Mouse (Mus musculus) spleen, adult 18-20 months (tissue): ENCODE measurements around the gene Usf1.
A peak's percentile ranks its signal among the peaks of the same experiment; 100 is the strongest.

Source experiments
- DNase-seq, 2 experiments: peaks; one replicate each; pipeline ENCODE4 v3.0.0; 2022; ENCODE audit warnings: mixed read lengths in 2 of 2

The Usf1 gene

DNA sequence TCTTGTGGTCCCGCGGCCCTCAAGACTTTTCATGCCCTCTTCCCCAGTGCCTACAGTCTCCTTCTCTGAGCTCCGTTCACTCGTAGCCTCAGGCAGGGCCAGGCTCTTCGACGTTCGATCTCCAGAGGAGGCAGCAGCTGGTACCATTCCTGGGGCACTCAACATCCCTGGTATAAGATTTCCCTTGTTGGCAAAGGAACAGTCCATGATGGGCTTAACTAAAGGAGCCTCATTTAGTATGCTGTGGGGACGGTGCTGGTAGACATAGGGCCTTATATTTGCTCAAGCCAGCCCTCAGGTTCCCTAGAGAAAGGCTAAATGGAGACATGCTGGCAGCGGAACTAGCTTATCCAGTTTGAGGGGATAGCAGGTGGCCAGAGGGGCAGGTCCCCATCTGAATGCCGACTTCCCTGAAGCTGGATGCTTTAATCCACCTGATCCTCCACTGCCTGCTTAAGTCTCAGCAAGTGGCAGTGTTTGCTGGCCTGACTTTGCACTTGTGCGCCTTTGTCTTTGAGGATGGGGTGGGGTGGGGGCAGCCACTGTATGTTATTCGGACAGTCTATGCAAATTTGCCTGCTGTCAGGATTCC lies 8.3 kb downstream of the Usf1 start:
- no peak for DNase-seq

DNA sequence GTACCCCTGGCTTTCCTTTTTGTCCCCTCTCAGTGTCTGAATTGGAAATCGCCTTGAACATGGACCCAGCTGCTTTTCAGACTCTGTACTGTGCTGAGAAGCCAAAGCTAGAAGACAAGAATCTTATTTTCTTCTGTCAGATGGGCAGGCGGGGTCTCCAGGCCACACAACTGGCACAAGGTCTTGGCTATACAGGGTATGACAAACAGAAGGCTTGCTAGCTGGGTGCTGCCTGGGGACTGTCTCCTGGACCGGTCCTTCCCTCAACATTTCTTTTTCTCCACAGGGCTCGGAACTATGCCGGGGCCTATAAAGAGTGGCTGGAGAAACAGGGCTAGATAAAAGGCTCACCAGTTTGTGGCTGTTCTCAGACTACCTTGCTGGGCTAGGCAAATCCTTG lies 8.8 kb downstream of the Usf1 start:
- no peak for DNase-seq

DNA sequence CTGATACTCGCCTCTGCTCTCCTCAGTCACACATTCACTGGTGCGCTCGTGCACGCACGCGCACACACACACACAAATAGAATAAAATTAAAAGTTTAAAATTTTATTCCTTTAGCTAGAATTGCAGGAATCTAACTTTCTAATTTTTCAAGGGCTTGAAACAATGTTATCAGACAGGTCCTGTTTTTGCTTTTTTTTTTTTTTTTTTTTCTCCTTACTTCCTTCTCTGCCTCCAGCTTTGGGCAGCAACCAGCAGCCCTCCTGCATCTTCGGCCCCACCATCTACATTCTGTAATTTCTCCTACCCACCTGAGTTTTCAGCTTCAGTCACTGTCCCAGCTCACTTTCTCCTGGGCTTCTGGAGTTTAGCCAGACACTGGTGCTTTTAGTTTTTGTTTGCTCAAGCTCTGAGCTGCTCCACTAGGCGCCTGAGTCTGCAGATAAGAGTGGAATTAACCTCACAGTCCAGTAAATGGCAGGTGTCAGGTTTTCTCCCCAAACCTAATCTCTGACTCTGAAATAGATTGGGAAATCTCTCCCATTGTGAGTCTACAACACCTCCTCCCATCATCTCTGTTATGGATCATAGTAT lies 11.5 kb downstream of the Usf1 start:
- no peak for DNase-seq

DNA sequence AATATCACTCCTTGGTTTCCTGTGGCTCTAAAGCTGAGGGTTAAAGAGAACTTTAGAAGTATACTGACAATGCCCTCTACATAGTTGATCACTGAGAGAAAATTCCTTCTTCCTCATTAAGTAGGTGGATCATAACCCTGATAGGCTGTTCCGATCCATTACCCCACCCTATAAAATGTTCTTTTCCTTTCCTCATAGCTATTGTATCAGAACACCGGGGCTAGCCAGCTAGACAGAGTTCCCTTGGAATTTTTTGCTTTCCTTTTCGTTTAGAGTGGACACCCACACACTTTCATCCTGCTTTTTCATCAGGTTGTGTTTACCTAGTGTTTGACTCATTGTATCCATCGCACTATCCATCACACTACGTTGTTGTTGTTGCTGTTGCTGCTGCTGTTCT lies 13.5 kb downstream of the Usf1 start:
- no peak for DNase-seq

DNA sequence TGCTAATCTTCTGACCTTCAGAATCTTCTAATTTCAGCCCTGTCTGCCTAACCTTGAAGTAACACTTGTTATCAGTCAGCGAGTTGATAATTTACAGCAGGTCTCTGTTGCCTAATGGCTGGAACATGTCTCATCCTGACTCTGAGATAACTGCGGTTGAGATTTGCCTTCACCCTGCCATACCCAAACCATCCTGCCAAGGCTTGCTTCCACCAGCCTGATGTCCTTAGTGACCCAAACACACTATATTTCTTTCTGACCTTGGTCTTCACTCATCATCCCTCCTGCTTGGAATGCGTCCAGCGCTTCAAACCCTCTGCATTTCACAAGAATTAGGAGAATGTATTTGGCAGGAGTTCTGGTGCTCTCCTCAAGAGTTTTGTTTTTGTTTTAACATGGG lies 14.0 kb downstream of the Usf1 start:
- no peak for DNase-seq

DNA sequence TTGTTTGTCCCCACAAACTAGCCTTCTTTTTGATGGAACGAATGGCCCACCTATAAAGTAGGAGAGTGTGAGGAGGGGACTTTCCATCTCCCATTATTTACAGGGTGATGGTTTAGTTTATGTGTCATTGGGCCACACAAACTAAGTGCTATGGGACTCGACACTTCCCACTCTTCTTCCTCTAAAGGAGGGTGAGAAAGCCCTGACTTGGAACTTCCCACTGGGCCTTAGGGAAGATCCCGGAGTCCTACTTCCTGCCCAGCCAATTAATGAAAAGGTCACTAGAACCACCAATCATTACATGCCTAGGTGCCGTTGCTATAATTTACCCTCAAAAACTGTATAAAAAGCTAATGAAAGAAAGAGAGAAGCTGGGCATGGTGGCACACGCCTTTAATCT lies 21.0 kb downstream of the Usf1 start:
- DNase-seq, result no peak

DNA sequence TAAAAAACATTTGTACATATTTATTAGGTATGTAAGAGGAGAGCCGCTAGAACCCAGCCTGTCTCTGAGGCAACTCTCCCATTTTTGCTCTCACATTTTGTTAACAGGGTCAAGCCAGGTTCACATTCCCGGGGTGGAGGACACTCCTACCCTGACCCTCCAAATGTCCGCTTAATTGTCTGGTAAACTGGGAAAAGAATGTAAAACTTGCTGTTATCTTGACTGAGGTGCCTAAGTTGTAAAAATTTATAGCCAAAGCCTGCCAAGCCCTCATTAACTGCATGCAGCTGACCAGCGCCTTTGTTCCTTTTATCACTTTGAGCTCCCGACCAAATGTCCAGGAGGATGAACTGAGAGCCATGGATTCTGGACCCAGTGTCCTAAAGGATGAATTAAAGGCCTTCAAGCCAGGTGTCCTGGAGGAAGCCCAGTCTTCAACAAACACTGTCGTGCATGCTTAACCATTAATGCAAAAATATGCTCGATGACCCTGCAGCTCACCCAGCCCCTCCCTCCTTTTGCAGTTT lies 24.2 kb downstream of the Usf1 start:
- DNase-seq, result no peak

DNA sequence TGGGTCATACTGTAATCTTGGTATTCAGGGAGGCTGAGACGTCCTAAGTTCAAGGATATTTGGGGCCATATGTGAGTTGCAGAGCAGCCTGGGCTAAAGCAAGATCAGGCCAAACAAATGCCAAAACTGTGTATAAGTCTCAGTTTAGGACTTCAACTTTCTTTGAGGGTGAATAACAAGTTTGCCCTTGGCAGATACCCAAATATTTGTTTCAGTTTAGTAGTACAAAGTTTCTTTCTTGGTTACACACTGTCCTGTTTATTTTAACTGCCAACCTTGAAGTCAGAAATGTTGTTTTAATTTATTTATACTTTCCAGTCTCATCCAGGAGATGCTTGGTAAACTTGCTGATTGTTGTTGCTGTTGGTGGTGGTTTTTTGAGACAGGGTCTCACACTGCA lies 24.9 kb downstream of the Usf1 start:
- no peak for DNase-seq

DNA sequence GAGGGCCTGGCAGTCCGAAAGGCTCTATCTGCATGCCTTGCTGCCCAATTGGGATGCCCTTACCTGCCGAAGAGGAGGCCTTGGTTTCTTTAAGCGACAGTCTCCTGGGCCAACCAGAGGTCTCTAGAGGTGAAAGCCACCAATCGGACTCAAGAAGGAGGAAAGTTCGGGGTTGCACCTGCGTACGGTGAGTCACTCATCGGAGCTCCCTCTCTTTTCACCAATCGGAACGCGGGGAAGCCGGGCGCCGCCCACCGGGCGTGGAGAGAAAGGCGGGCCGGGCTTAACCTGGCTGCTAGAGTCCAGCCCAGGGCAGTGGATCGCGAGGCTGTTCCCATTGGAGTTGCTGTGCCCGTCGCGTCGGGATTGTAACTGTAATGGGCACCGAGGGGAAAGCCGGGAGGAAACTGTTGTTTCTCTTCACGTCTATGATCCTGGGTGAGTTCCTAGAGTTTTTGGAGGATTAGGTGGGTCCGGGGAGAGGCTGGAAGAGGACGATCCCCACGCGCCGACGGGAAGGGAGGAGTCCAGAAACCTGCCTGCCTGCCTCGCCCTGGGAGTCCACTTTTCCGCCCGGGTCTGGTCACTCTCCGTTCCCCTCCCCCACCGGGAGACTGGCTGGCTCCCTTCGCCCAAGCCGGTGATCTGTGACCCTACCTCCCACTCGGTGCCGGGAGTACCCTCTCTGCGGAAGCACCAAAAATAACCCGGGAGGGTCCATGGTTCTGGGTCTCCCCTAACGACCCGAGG lies 26.3 kb downstream of the Usf1 start, which contains the start of gene F11r:
TSS of gene F11r (plus strand) at position 272 of the 750 bp plus-strand sequence.
- peak; percentile 60 to 78 for DNase-seq

DNA sequence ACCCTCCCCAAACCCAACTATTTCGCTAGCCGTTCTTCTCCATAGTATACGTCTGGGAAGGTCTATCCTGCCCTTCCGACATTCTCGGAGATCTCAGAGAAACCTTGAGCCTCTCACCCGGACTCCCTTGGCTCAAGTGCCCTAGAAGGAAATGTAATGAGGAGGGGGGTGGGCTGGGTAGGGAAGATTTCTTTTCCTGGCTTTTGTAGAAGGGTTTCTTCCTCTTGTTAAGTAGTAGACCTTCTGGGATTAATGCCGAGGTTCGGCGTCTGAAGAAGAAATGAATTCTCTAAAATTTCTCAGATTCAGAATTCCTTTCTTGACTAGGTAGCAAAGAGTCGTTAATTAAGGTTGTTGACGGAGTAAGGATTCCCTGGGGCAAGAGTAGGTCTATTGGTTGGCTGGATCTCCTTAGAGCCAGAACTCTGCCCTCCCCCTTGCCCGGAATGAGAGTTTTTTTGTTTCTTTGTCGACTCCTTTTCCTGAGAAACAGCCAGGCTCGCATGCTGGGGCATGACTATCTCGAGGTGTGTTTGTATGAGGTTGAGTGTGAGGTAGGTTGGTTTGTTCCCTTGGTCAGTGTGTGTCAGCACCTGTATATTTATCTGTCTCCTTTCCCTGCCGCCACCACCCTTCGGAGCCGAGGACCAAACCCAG lies 27.0 kb downstream of the Usf1 start:
- DNase-seq, result no peak

DNA sequence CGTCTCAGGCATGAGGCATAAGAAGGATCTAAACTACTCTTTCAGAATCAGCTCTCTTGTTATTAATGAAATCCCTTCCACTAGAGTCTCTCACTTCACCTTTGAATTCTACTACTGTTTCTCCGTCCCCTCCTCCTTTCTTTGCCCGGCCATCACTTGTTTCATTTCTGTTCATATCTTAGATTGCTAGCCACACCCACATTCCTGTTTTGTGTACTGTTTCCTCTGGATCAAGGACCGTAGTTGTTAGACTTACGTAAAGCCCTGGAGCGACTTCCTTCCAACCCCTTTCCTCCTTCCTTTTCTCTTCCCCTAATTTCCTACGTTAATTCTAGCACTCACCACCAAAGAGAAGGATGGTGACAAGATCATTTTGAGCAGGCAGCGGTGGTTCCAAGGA lies 28.0 kb downstream of the Usf1 start:
- DNase-seq, result no peak

DNA sequence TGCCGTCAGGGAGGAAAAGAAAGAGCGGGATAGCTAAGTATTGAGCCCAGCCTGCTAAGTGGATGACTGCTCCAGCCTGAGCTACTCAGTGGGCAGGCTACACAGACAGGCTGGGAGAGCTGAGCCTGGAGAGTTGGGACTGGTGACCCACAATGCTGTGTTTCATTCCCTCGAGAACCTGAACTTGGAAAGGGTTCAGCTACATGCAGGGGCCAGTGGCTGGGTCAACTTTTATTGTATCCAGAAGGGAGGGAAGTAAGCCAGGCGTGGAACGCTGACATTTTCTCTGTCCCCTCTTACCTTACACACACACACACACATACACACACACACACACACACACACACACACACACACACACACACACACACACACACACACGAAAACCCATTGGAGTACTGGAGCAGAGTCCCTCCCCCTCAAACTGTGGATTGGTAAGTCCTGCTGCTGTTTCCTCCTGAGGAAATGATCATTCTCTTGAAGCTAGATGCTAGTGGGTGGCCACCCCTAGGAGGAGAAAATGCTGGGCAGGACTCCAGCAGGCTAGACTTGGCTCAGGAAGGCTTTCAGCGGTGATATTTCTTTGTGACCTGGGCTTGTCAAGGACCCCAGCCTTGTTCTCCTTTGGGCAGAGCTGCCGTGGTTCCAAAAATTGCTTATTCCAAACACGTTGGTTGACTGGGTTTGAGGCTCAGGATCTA lies 29.1 kb downstream of the Usf1 start:
- no peak for DNase-seq

DNA sequence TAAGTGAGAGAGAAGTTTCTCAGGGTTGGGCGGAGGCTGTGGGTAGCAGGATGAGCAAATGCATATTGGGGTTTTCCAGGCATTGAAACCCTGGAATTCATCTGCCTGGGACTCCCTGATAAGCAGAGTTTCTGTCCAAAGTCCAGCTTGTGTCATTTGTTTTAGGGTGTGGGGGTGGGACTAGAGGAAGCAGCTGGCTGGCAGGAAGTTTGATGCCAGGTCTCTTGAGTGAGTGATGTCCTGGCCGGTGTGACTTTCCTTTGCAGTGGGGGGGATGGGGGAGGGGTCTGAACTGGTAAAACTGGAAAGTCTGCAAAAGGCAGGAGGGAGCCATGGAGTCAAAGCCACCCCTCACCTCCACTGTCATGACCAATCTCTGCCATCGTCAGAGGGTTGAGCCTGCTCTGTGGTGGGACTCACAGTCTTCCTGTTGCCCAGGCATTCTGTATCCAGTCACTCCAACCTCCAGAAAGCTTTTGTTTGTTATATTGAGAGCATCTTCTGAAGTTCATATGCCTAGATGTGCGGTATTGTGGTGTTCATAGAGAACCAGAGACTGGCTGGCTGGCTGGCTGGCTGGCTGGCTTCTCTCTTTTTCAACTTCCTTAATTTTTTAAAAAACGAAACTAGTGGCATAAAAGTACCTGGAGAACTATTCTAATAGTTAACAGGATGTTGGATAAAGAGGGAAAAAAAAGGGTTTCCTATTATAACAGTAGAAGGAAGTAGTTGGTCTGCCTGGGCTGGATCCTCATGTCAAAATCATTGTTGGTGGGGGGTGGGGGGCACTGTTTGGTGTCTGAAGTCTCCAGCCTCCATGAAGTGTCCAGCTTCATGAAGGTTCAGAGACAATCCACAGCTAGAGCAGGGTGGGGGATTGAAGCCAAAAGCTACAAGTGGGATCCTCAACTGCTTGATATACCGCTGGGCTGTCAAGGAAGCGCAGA lies 30.6 kb downstream of the Usf1 start:
- no peak for DNase-seq

DNA sequence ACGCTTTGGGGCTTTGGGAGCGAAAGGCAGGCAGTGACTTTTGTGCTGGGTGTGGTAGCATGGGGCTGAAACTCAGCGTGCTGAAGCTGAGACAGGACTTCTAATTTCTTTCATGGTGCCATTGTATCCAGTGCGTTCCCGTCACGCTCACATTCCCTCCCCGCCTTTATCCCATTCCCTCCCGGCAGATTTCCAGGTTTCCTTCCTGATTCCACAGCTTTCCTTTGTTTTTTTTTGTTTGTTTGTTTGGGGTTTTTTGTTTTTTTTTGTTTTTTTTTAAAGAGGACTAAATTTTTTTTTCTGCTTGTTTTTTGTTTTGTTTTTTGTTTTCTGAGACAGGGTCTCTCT lies 31.3 kb downstream of the Usf1 start:
- no peak for DNase-seq

DNA sequence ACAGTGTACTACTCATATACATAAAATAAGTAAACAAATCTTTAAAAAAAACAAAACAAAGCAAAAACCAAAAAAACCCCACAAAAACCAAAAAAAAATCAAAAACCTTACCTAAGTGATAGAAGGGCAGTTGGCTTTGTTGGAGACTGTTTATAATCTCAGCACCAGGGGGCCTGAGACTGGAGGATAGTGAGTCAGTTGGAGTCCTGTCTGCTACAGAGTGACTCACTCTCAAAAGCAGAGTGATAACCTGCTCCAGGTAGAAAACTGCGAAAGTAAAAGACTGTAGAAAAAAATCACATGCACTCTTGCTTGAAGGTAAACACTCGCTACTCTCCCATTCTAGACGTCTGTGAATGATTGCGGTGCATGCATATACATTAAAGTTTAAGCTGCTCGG lies 33.9 kb downstream of the Usf1 start:
- DNase-seq, result no peak

DNA sequence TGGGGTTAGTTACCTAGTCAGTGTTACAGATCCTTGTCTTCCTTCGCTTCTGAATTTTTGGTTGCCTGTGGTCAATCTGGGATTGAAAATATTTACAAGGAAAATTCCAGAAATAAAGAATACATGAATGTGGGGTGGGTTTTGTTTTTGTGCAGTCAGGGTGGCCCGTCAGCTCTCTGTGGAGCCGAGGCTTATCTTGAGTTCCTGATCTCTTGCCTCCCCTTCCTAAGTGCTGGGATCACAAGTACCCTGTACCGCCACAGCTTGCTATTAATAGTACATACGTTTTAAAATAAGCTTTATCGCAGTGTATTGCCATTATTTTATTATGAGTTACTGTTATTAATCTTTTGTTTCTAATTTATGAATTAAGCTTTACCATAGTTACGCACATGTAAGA lies 35.7 kb downstream of the Usf1 start:
- DNase-seq, result no peak

DNA sequence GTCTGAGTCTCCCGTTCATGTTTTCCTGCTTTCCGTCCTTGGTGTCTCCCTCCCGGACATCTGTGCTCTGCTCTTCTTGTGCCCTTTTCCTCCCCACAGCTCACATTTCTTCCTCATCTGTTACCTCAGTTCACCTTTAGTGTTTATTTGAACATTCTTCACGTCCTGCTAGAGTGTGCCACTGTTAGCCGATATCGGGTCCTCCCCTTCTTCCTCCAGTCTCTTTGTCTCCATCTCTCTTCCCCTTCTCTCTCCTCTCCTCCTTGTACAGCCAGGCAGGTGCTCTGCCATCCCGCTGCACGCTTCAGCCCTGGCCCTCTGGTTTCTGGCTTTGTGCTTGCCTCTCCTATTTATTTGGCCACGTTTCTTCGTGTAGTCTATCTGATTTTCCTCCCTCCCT lies 36.6 kb downstream of the Usf1 start:
- DNase-seq, result no peak

DNA sequence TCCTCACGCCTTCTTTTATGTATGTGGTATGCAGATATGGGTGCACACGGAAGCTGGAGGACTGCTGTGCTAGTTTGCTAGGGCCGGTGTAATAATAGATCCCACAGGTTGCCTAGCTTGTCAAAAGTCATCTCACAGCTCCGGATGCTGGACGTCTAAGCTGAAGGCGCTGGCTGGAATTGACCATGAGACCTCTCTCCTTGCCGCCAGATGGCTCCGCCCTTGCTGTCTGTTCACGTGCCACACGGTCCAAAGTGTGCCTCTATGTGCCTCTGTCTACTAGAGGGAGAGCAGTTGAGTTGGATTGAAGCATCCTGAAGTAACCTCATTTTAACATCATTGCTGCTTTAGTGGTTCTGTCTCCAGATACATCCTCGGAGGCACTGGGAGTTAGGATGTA lies 38.9 kb downstream of the Usf1 start:
- DNase-seq, result no peak

DNA sequence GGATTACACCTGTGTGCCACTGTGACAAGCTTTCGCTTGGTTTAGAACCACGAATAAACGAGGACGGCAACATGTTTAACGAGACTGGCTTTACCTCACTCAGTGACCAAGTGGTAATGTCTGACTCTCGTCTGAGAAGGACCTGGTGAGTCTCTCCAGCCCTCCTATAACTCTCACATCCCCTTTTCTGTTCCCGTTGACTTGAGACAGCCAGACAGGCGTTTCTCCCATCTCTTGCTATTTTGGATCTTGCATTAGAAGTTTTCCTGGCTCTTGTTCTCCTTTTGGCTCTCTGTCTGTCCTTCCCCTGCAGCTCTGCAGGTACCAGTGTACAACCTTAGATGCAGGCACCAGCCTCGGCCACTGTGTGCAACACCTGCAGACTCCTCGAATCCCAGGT lies 39.9 kb downstream of the Usf1 start:
- no peak for DNase-seq

DNA sequence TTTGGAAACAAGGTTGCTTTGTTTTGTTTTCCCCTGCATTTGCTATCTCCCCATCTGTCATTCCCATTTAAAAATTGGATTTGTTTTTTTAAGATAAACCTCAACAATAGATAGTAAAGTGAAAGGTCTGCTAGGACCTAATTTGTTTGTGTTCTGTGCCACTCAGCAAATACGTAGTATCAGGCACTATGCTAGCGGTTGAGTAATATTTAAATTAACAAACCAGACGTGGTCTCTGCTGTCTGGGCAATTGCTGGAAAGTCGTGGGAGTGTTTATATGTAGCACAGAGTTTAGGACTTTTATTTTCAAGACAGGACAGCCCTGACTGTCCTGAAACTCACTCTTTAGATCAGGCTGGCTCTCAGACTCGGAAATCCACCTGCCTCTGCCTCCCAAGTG lies 41.4 kb downstream of the Usf1 start:
- no peak for DNase-seq

DNA sequence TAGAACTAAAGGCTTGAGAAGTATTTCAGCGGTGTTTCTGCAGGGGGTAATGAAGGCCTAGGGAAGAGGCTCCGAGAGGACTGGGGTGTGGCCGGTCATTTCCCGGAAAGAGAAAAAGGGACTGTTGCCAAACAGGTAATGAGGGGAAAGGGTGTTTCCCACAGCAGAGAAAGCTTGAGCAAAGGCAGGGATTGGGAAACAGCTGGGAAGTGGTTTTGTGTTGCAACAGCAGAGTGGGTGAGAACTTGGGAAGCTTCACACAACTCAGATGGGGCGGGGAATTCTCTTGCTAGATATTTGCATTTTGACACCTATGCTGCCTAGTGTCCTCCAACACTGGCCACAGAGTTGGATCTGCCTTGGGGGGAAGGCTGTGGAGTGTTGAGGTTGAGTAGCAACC lies 41.8 kb downstream of the Usf1 start:
- DNase-seq, result no peak

DNA sequence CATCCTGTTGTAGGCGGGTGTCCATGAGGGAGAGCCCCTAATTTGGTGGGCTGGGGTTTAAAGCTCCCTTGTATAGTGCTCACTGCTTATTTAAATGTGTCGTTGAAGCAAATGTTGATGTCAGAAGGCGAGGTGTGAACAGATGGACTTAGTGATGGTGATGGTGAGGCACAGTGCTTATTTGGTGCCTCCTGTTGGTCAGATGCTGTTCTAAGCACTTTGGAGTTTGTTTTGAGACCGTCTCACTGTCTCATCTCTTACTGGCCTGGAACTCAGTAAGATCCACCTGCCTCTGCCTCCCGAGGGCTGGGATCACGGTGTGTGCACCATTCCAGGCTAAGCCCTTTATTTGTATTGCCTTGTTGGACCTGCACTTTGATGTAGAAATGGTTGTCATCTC lies 43.8 kb downstream of the Usf1 start:
- DNase-seq, result no peak
